Mouse (Mus musculus) activated CD4-positive, CD25-positive, alpha-beta regulatory T cell, adult 4 months (primary cell): ENCODE results near the gene Mut. TPM values are rescaled to one million over a fixed set of nuclear protein-coding genes. Genes with fewer than 3 reads are reported as not detected.

Source experiments
- ATAC-seq: one replicate; pipeline ENCODE4 v1.8.0; 2017
- polyA plus RNA-seq, 2 experiments: library from polyadenylated mRNA; unstranded; fragments of 100-300 nt; shearing (Covaris generic); gene quantifications; one replicate each; pipeline ENCODE4 v1.2.1; 2017

The Mut gene
- polyA plus RNA-seq, result 10 to 100 TPM; 16.3 to 17.4 TPM

DNA sequence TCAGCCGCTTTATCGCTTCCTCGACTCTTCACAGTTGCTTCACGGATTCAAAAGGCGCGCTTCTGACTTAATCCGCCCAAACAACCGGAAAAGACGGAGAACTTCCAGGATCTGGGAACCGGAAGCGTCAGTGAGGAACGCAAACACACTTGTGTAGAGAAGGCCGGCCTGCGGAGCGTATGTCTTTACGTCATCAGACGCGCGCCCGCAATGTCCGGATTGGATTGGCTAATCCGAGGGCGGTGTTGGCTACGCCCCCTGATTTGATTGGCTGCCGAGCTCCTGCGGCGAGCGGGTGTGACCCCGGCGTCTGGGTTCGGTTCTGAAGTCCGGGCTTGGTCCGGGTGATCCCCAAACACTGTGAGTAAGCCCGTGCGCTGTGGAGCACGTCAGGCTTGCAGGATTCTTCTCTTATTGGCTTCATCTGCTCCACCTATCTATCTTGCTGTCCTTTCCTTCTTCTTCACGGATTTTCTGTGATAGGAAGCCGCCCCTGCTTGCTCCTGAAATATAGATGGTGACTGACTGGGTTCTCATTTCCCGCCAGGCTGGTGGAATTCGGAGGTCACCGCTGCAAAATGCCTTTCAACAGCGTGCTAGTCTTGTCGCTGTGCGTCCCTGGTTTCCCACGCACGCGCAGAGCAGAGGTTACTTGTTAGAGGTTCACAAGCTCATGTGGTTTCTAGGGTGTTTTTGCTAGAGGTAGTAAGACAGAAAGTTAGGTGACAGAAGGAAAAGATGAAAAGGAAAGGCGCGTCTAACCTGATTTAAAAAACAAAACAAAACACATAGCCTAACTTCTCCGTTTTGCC is at the start of gene Mut, which contains the start of gene Cenpq:
Mut (plus strand) TSS at position 266 of the 812 bp plus-strand sequence.
Cenpq (minus strand) TSS at position 628 of the 812 bp plus-strand sequence.
- peak; percentile 94 for ATAC-seq

DNA sequence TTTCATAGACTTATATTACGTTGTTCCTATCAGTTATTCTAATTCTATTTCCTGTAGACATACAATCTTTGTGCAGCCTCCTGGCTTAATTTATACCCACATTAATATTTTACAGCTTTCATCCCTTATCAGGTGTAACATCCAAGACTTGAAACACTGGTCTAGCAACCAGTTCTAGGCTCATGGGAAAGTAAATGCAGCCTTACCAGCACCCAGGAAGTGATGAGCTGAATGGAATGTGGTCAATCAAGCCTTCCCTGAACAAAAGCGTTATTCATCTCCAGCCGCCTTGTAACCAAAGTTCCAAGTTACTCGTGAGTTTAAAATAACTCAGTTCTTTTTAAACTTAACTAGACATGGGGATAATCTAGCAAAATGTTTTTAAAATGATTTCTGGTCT is 49.3 kb upstream of the Mut start:
- no peak for ATAC-seq

DNA sequence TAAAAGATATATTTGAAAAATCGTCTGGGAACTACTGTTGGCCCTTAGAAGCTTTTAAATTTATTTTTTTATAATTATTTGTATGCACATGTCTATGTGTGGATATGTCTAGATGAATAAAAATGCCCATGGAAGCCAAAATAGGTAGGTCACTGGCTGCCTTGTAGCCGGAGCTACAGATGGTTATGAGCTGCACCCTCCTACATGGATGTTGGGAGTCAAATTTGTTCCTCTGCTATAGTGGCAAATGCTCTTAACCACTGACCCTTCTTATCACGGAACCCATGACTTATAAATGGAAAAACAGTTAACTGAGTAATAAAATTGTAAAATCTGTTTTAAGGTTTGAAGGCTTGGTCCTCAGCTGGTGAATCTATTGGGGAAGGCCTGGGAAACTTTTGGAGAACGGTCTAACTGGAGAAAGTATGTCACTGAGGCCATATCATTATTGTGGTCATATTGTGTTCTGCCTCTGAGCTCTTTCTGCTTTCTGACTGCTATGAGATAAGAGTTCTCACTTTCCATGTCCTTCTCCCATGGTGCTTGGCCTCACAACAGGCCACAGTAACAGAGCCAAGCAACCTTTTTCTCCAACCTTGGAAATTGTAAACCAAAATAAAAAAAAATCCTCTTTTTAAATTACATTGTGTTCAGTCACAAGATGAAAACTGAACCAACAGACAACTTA is 46.5 kb upstream of the Mut start:
- no peak for ATAC-seq

DNA sequence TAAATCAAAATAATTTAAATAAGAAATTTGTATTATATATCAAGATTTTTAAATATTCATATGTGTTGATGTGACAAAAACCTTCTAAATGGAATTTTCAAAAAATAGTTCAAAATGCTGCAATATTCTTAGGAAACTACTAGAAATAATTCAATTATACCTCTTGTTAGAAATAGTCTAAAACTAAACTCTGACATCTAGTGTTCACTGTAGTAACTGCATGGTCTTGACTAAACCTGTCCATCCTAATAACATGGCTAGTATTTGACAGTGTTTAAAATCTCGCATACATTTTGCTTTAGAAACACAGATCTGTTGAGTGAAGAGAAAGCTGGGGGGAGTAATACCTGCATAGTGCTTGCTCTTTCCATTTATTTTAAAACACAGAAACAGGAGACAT is 37.6 kb upstream of the Mut start:
- ATAC-seq, result no peak

DNA sequence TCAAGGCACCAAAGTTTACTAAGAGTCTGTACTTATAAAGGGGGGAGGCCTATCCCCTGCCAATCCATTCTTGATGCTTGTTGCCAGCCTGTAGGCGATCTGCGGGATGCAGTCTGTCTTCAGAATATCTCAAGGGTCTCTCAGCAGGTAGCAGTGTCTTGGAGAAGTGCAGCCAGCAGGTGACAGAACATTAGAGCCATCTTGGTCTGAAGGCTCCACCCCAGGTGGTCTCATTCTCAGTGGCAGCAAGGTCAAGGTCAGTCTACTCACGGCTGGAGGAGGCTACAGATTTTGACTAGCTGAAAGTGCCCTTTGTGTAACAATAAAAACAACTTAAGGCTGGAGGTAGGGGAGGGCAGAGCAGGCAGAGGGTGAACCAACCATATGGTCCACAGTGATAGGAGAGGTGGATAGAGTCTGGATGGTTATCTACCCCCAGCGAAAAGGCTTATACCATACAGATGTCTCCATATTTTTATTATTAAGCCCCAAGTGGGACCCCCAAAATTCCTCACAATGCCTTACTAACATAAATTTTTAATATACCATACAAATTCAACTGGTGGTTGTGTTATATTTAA is 34.6 kb upstream of the Mut start:
- no peak for ATAC-seq

- ATAC-seq, result no peak
Observed at GRCm38 (mm10) chr17:40903345-40903744, 31.1 kb upstream of the Mut start.

DNA sequence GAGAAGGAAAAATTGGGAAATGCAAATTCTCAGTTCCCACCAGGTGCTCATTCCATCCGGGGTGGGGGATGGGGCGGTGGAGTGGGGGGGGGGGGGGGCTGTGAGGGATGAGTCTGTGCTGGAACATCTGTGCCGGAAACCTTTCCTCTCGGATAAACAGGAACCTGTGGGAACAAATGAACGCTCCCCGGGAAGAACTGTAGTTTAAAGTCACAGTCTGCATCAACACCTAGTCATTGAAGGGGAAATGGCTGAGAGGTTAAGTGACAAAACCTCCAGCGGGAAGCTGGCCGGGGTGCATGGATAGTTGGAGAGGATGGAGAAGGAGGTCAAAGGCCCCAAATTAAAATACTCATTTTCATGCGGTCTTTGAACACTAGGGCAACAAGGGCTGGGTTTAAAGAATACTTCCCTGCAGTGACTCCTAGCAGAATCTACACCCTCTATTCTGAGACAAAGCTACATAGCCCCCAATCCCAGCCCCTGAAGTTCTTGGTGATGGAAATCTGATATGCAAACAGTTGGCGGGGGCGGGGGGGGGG is 30.4 kb upstream of the Mut start:
- ATAC-seq, result no peak

DNA sequence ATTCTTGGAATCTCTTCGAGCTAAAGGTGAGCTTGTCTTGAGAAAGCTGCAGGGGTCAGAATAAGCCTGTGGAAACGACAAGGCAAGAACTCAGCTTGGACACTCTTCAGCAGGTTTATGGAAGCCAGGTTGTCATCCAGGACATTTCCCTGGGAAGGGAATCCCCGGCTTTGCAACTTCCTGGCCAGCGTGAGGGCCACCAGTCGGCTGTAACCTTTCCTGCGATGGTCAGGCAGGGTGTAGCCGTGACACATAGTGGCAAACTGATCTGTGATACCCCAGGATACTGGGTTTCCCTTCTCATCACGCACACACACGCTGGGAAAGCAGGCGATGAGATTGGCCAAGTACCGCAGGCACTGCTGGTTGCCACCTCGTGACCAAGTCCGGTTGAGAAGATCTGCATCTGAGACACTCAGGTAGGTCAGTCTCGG is 29.7 kb upstream of the Mut start:
- ATAC-seq, result no peak

- no peak for ATAC-seq
Observed at GRCm38 (mm10) chr17:40914250-40914649, 20.2 kb upstream of the Mut start, which contains the start of gene Glyatl3. Gene Glyatl3, minus strand, starts transcription at chr17:40914350.

DNA sequence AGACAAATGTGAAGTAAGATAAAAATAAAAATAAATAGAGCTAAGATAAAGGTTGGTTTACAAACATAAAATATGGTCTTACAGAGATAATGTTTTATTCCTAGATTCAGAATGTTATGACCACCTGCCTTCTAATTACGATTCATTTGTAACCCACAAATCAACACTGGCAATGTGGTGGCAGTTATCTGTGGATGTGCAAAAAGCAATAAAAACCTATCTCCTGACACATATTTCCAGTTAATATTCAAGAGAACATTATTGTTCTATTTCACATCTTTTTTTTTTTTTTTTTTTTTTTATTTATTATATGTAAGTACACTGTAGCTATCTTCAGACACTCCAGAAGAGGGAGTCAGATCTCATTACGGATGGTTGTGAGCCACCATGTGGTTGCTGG is 19.0 kb upstream of the Mut start:
- ATAC-seq, result no peak

DNA sequence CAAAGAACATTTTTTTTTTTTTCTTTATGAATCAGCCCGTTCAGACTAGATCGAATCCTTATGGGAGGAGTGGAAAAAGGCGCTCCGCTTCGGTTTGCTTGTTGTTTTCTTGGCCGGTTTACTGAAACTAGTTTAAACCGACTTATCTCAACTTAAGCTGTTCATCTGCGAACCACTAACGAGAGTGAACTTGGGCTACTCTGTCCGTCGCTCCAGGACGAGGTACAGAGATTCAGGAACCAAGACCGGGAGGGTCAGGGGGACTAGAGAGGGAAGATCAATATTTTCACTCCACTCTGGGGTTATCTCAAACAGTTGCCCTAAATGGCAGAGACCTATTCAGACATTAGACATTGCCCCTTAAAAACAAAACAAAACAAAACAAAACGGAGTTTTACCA is 500 bp upstream of the Mut start:
- peak; percentile 1 for ATAC-seq

GRCm38 (mm10) chr17:40948518-40948917 is 14.0 kb downstream of the Mut start:
- ATAC-seq, result no peak

DNA sequence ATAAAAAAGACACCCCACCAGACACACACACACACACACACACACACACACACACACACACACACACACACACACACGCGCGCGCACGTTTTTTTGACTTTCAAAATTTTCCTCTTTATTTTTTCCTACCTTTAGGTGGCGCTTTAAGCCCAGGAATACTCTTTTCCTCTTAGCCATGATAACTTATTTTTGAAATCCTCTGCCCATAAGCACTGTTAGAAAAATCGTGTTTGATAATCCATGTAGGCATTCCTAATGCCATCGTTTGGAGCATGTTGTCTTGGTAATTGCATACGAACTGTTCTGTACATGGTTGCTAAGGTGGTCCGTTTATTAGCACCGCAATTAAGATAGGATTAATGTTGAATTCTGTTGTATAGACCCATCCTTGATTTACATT is 43.4 kb downstream of the Mut start:
- ATAC-seq, result no peak

GRCm38 (mm10) chr17:40992102-40992501 is 57.6 kb downstream of the Mut start:
- no peak for ATAC-seq

Other genes with a start within 250 kb of the Mut start
- gene Esp1, start 207.6 kb upstream of the Mut start, polyA plus RNA-seq, result not detected
- gene Crisp2, start 127.7 kb upstream of the Mut start, polyA plus RNA-seq, result not detected
- gene Rhag, start 123.6 kb upstream of the Mut start, polyA plus RNA-seq, result 1 to 10 TPM in 1 of 2 experiments, under 1 TPM in 1; 0.28 to 2.0 TPM
- not detected for gene 9130008F23Rik, start 54.1 kb upstream of the Mut start, polyA plus RNA-seq
- not detected for gene Glyatl3, start 20.3 kb upstream of the Mut start, polyA plus RNA-seq
- gene Cenpq, start 362 bp downstream of the Mut start, polyA plus RNA-seq, result 10 to 100 TPM; 36.6 to 37.1 TPM